Mouse (Mus musculus): ENCODE data around the gene Cpm.

DNA sequence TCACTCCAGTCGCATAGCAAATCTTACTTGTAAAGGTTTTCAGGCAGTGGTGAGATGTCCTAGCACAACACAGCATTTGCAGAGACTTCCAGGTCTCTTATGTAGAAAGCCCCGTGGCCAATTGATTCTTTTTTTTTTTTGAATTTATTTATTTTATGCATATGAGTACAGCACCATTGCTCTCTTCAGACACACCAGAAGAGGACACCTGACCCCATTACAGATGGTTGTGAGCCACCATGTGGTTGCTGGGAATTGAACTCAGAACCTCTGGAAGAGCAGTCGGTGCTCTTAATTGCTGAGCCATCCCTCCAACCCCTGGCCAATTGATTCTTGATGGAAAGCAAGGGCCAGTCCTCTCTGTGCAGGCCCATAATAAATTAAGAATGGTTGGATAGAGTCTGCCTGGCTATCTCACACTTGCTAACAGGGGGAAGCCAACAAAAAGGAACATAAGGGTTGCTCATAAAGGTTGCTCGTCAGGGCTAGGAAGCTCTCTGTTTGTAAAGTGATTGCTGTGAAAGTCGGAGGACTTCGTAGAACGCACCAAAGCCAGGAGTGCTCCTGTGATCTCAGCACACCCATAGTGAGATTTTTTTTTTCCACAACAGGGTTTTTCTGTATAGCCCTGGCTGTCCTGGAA is 9.4 kb downstream of the Cpm start:
- TF ChIP-seq CTCF (IDR thresholded peaks at IDR 0.05; ENCODE audit: low read depth, low read length) (no peak), POLR2A (IDR thresholded peaks at IDR 0.05; ENCODE audit: extremely low read depth, insufficient read depth, low read length) (no peak)

Data from liver, adult 2 months (tissue).